Mouse (Mus musculus) limb, embryonic 11.5 days (tissue): ENCODE measurements around the gene Ccdc34. TPM values are rescaled to one million over a fixed set of nuclear protein-coding genes. Genes with fewer than 3 reads are reported as not detected.
"Not testable (repeated sequence)": the region's sequence is repeated elsewhere in the genome, so short reads cannot be mapped to it uniquely, and the experiment has no call there.

ENCODE experiments used
- ATAC-seq: fragments of 200-750 bp; cut with Nextera tagmentation; 2 replicates; pipeline ENCODE4 v1.8.0; 2017; ENCODE audit warnings: low read depth; ENCODE audit not compliant: insufficient number of reproducible peaks, low FRiP score, low TSS enrichment
- DNase-seq: peaks from one replicate; pipeline ENCODE4 v3.0.0-alpha.2; 2015; ENCODE audit warnings: low spot score
- H3K27ac ChIP-seq: fragments of 300-500 bp; sonication (generic); replicated peaks from 2 replicates; pipeline ENCODE4 v1.5.1; 2014; ENCODE audit warnings: low read depth, mild to moderate bottlenecking, low read length
- H3K27me3 ChIP-seq: fragments of 300-500 bp; sonication (generic); 2 replicates; pipeline ENCODE4 v1.6.1; 2014; ENCODE audit warnings: mild to moderate bottlenecking, low read length, mixed read lengths; ENCODE audit not compliant: control insufficient read depth, insufficient read depth
- H3K36me3 ChIP-seq: fragments of 300-500 bp; sonication (generic); 2 replicates; pipeline ENCODE4 v1.6.1; 2014; ENCODE audit warnings: mild to moderate bottlenecking, low read length, moderate library complexity, mixed read lengths; ENCODE audit not compliant: control insufficient read depth, insufficient read depth
- H3K4me1 ChIP-seq: fragments of 300-500 bp; sonication (generic); 2 replicates; pipeline ENCODE4 v1.6.1; 2014; ENCODE audit warnings: low read length, mixed read lengths; ENCODE audit not compliant: control insufficient read depth, insufficient read depth
- H3K4me2 ChIP-seq: fragments of 300-500 bp; sonication (generic); 2 replicates; pipeline ENCODE4 v1.6.1; 2014; ENCODE audit warnings: low read depth, mild to moderate bottlenecking, moderate library complexity; ENCODE audit not compliant: severe bottlenecking
- H3K4me3 ChIP-seq: fragments of 300-500 bp; sonication (generic); 2 replicates; pipeline ENCODE4 v1.5.1; 2014; ENCODE audit warnings: low read depth, low read length
- H3K9ac ChIP-seq: fragments of 300-500 bp; sonication (generic); 2 replicates; pipeline ENCODE4 v1.6.1; 2014; ENCODE audit warnings: mild to moderate bottlenecking, low read length
- H3K9me3 ChIP-seq: fragments of 300-500 bp; sonication (generic); 2 replicates; pipeline ENCODE4 v1.6.1; 2016; ENCODE audit warnings: low read length; ENCODE audit not compliant: control insufficient read depth
- WGBS: fragments of 180-500 bp; shearing (Covaris S2); extraction: QIAGEN DNeasy Blood & Tissue Kit; methylation state at CpG from one replicate; pipeline ENCODE4 v1.1.7; 2014; 5-methylcytosine and 5-hydroxymethylcytosine counted together
- polyA plus RNA-seq: library from polyadenylated mRNA; unstranded; fragments of >200 nt; fragmentation: Nextera tagmentation; extraction: Ambion mirVana; gene quantifications from 2 replicates; pipeline ENCODE4 v1.2.1, GENCODE M21; 2014

Ccdc34 gene
- polyA plus RNA-seq, 1 experiment from 2014 or later, result 68.8 TPM

- DNase-seq (no peak), ATAC-seq (no peak)
- WGBS, result 18% methylated on average over 2 of the region's 2 CpGs
- Histone ChIP-seq H3K36me3 (no peaks in the 10 kb centered on the region), H3K9ac (no peak overlapping the region), H3K27me3 (no peaks in the 10 kb centered on the region), H3K27ac (no peak overlapping the region), H3K9me3 (no peaks in the 10 kb centered on the region), H3K4me1 (peaks cover 3% of the 10 kb centered on the region; the same call in 1 of the 2 replicates), H3K4me3 (no peak overlapping the region), H3K4me2 (no peak overlapping the region)
These were observed 114.0 kb downstream of the Ccdc34 start for GRCm38 (mm10) chr2:110131573-110131972.

DNA sequence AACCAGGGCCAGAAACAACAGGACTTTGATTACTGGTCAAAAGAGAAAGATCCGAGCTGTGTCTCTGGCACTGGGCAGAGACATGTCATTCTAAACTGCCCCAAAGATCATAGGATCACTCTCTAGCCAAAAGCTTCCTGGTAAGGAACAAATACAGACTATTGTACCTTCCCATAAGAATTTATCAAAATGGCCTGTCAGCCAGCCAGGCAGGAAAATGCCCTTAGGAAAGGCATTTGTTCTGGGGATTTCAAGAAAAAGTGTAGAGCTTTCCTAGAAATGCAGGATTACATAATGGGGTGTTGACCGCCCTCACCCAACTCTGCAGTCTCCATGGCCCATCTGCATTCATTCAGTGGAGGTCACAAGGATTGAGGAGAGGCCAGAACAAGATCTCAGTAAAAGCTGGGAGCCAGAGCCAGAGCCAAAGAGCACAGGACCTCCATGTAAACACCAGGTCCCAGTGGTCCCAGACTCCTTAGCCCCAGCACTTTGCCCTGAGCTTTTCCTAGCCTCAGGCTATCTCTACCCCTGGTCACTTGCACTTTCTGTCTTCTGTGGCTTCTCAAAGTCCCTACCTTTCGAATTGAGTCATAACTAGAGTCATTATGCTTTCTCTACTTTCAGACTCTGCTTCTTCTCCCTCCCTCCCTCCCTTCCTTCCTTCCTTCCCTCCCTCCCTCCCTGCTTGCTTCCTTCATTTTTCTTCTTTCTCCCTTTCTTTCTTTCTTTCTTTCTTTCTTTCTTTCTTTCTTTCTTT lies 115.9 kb downstream of the Ccdc34 start:
- 64% methylated on average over 3 of the region's 3 CpGs for WGBS
- Histone ChIP-seq H3K4me3 (no peak overlapping the region), H3K9me3 (no peaks in the 10 kb centered on the region), H3K4me1 (peaks cover 3% of the 10 kb centered on the region; the same call in 1 of the 2 replicates), H3K9ac (no peak overlapping the region), H3K27me3 (no peaks in the 10 kb centered on the region), H3K27ac (no peak overlapping the region), H3K36me3 (no peaks in the 10 kb centered on the region), H3K4me2 (no peak overlapping the region)
- ATAC-seq (no peak), DNase-seq (no peak)

- H3K9ac ChIP-seq, result no peak overlapping the region
- H3K27ac ChIP-seq, result no peak overlapping the region
- WGBS, result 16% methylated on average over 2 of the region's 2 CpGs
- H3K27me3 ChIP-seq, result no peaks in the 10 kb centered on the region
- no peaks in the 10 kb centered on the region for H3K36me3 ChIP-seq
- H3K4me1 ChIP-seq, result peaks cover 3% of the 10 kb centered on the region; the same call in 1 of the 2 replicates
- DNase-seq, result peak; percentile 78
- H3K4me2 ChIP-seq, result no peak overlapping the region
- ATAC-seq, result peak; percentile 85
- H3K9me3 ChIP-seq, result no peaks in the 10 kb centered on the region
- H3K4me3 ChIP-seq, result no peak overlapping the region
These were observed 117.4 kb downstream of the Ccdc34 start for GRCm38 (mm10) chr2:110134765-110135594.

DNA sequence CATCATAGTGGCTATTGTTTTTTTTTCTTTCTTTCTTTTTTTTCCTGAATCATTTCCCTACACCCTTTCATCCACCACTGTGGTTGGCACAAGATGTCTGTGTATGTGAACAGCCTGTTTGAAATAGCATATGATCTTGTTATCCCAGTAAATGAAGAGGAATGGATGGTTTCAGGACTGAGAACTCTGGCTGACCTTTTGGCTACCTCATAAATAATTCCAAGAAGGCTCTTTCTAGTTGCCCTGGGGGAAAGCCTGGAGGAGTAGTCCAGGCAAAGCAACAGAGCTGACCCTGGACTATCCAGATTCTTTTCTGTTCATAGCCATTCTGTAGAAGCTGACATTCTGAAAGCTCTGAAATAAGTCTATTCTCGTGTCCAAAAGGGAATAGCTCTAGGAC lies 119.7 kb downstream of the Ccdc34 start:
- 72% methylated on average over 1 of the region's 1 CpGs for WGBS
- no peak for ATAC-seq

GRCm38 (mm10) chr2:110138096-110138495 lies 120.5 kb downstream of the Ccdc34 start:
- no peak overlapping the region for H3K9ac ChIP-seq
- WGBS, result 91% methylated on average over 1 of the region's 1 CpGs
- ATAC-seq, result no peak

More for the DNA sequence above, 119.7 kb downstream of the Ccdc34 start:
- no peak overlapping the region for H3K9ac ChIP-seq
- no peak overlapping the region for H3K27ac ChIP-seq
- H3K4me2 ChIP-seq, result no peak overlapping the region
- H3K4me1 ChIP-seq, result peaks cover 3% of the 10 kb centered on the region; the same call in 1 of the 2 replicates
- DNase-seq, result no peak
- no peak overlapping the region for H3K4me3 ChIP-seq
- no peaks in the 10 kb centered on the region for H3K36me3 ChIP-seq
- H3K27me3 ChIP-seq, result no peaks in the 10 kb centered on the region
- no peaks in the 10 kb centered on the region for H3K9me3 ChIP-seq

GRCm38 (mm10) chr2:110147980-110148379 lies 130.4 kb downstream of the Ccdc34 start:
- not testable (repeated sequence) for H3K4me2 ChIP-seq, H3K27me3 ChIP-seq, H3K27ac ChIP-seq, ATAC-seq, H3K9me3 ChIP-seq, H3K4me3 ChIP-seq, H3K9ac ChIP-seq, DNase-seq, H3K4me1 ChIP-seq, H3K36me3 ChIP-seq

More at GRCm38 (mm10) chr2:110138096-110138495, 120.5 kb downstream of the Ccdc34 start:
- Histone ChIP-seq H3K27me3 (no peaks in the 10 kb centered on the region), H3K4me2 (no peak overlapping the region), H3K27ac (no peak overlapping the region), H3K4me1 (peaks cover 3% of the 10 kb centered on the region; the same call in 1 of the 2 replicates), H3K36me3 (no peaks in the 10 kb centered on the region), H3K9me3 (no peaks in the 10 kb centered on the region), H3K4me3 (no peak overlapping the region)
- DNase-seq, result no peak

GRCm38 (mm10) chr2:110149246-110149645 lies 131.6 kb downstream of the Ccdc34 start:
- no peak overlapping the region for H3K4me2 ChIP-seq
- H3K36me3 ChIP-seq, result no peaks in the 10 kb centered on the region
- no peak overlapping the region for H3K27ac ChIP-seq
- no peak for ATAC-seq
- H3K4me3 ChIP-seq, result no peak overlapping the region
- H3K9me3 ChIP-seq, result no peaks in the 10 kb centered on the region
- no peaks in the 10 kb centered on the region for H3K4me1 ChIP-seq
- H3K27me3 ChIP-seq, result no peaks in the 10 kb centered on the region
- DNase-seq, result no peak
- H3K9ac ChIP-seq, result no peak overlapping the region

GRCm38 (mm10) chr2:110156321-110156720 lies 138.7 kb downstream of the Ccdc34 start:
- Histone ChIP-seq H3K27me3 (no peaks in the 10 kb centered on the region), H3K9me3 (no peaks in the 10 kb centered on the region), H3K36me3 (no peaks in the 10 kb centered on the region), H3K27ac (no peak overlapping the region), H3K4me3 (no peak overlapping the region), H3K4me1 (no peaks in the 10 kb centered on the region), H3K9ac (no peak overlapping the region), H3K4me2 (no peak overlapping the region)
- 88% methylated on average over 2 of the region's 2 CpGs for WGBS
- ATAC-seq (no peak), DNase-seq (no peak)
